Mouse (Mus musculus) cerebellum, adult 2 months (tissue): ENCODE measurements around the gene Fem1b. TPM values are rescaled to one million over a fixed set of nuclear protein-coding genes. Genes with fewer than 3 reads are reported as not detected.

Experiments
- DNase-seq, 2 experiments: peaks; one replicate each; pipeline ENCODE4 v3.0.0; 2021
- H3K27ac ChIP-seq: fragments of 200-500 bp; 2 replicates; pipeline ENCODE4 v1.5.1; 2012; ENCODE audit warnings: low read length, control low read depth, inconsistent platforms; ENCODE audit not compliant: insufficient read depth
- H3K27me3 ChIP-seq: fragments of 200-500 bp; 2 replicates; pipeline ENCODE4 v1.6.1; 2012; ENCODE audit warnings: inconsistent platforms, mild to moderate bottlenecking, low read length, moderate library complexity; ENCODE audit not compliant: control insufficient read depth, insufficient read depth
- H3K4me1 ChIP-seq: fragments of 200-500 bp; 2 replicates; pipeline ENCODE4 v1.6.1; 2011; ENCODE audit warnings: low read length; ENCODE audit not compliant: control insufficient read depth, insufficient read depth
- H3K4me3 ChIP-seq: fragments of 200-500 bp; replicated peaks from 2 replicates; pipeline ENCODE3; 2011; ENCODE audit warnings: mild to moderate bottlenecking, low read depth, low read length, control low read depth; ENCODE audit not compliant: insufficient read depth
- CTCF ChIP-seq: fragments of 200-500 bp; IDR thresholded peaks from 2 replicates; pipeline ENCODE4 v1.5.1; 2011; ENCODE audit warnings: low read depth, mild to moderate bottlenecking, control low read depth, low read length, moderate library complexity, borderline replicate concordance; ENCODE audit not compliant: insufficient read depth
- POLR2A ChIP-seq: fragments of 200-500 bp; IDR thresholded peaks from 2 replicates; pipeline ENCODE4 v1.6.1; 2011; ENCODE audit warnings: low read length, control low read depth, borderline replicate concordance; ENCODE audit not compliant: insufficient read depth
- WGBS: fragments of 180-500 bp; shearing (Covaris S2); methylation state at CpG from one replicate; pipeline ENCODE4 v1.1.7; 2018; 5-methylcytosine and 5-hydroxymethylcytosine counted together
- polyA plus RNA-seq: library from polyadenylated mRNA; depleted of rRNA; stranded (reverse); fragments of >200 nt; gene quantifications from 2 replicates; pipeline ENCODE4 v1.2.3, GENCODE M21; 2012

Fem1b gene
- polyA plus RNA-seq, 1 experiment, result 42.0 TPM

DNA sequence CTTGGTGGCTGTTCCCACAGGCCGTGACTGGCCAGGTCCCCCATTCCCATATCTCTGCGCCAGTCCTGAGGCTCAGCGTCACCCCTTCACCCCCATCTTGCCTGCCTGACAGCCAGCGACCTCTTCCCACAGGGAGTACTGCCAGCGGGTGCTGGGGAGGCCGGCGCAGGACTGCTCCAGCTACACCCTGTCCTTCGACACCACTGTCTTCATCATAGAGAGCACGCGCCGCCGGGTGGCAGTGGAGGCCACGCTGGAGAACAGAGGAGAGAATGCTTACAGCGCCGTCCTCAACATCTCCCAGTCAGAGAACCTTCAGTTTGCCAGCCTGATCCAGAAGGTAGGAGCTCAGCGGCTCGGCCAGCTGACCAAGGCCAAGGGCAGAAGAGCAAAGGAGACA lies 44.3 kb downstream of the Fem1b start:
- TF ChIP-seq POLR2A (no peak), CTCF (no peak)
- Histone ChIP-seq H3K27ac (no peak overlapping the region), H3K4me1 (no peaks in the 10 kb centered on the region), H3K4me3 (no peak overlapping the region), H3K27me3 (no peaks in the 10 kb centered on the region)
- DNase-seq, result no peak
- 72% methylated on average over 17 of the region's 17 CpGs for WGBS

DNA sequence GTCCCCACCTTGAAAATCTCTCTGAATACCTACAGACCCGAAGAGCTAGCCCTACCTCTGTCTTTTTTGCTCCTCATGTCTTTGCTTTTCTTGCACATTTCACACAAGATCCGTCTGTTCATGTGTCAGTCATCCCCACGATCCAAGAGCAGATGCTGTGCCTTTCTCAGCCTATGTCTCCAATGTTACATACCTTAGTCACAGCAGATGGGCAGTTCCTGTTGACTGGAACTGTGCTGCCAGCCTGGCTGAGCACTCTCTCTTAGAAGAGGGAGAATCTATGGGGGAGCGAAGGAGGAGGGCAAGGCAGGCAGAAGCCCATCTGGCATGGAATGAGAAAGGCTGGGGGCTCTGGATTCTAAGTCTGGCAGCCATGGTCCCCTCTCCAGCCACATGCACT lies 46.4 kb downstream of the Fem1b start:
- Histone ChIP-seq H3K4me1 (no peaks in the 10 kb centered on the region), H3K27me3 (no peaks in the 10 kb centered on the region), H3K27ac (no peak overlapping the region), H3K4me3 (no peak overlapping the region)
- 34% methylated on average over 4 of the region's 4 CpGs for WGBS
- no peak for DNase-seq
- TF ChIP-seq CTCF, result no peak
- TF ChIP-seq POLR2A, result no peak

DNA sequence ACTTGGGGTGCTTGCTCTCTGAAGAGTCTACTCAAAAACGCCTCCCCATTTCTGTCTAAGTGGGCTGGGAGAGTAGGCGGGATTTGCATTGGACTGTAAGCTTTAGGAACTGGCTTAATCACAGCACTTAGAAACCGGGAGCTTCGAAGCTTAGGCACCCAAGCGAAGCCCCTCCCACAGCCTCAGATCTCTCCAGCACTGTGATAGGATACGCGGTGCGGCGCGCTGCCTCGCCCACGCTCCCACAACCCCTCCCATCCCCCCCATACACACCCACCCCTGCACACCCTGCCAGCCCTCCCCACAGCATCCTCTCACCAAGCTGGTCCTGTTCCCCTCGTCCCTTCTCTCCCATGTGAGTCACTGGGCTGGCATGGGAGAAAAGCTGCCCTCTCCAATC lies 48.3 kb downstream of the Fem1b start:
- DNase-seq, result no peak
- TF ChIP-seq POLR2A, result no peak
- no peak for TF ChIP-seq CTCF
- Histone ChIP-seq H3K4me1 (no peaks in the 10 kb centered on the region), H3K27ac (no peak overlapping the region), H3K27me3 (no peaks in the 10 kb centered on the region), H3K4me3 (no peak overlapping the region)
- WGBS, result 32% methylated on average over 13 of the region's 13 CpGs

DNA sequence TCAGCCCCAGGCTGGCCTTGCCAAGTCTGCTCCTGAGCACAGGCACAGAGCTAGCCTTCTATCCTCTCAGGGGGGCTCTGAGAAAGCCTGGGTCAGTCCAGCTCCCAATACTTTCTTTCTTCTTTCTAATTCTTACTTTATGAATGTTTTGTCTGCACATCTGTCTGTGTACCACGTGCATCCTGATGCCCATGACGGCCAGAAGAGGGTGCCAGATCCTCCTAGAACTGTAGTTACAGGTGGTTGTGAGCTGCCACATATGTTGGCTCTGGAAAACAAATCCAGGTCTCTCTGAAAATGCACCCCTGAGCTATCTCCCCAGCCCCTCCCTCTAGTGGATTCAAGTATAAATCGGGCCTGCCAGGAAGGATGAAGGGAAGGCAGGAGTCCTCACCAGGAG lies 52.1 kb downstream of the Fem1b start:
- Histone ChIP-seq H3K27ac (no peak overlapping the region), H3K4me3 (no peak overlapping the region), H3K27me3 (no peaks in the 10 kb centered on the region), H3K4me1 (no peaks in the 10 kb centered on the region)
- 50% methylated on average over 3 of the region's 3 CpGs for WGBS
- TF ChIP-seq POLR2A (no peak), CTCF (no peak; the same call in 1 of the 2 replicates)
- DNase-seq, result no peak

DNA sequence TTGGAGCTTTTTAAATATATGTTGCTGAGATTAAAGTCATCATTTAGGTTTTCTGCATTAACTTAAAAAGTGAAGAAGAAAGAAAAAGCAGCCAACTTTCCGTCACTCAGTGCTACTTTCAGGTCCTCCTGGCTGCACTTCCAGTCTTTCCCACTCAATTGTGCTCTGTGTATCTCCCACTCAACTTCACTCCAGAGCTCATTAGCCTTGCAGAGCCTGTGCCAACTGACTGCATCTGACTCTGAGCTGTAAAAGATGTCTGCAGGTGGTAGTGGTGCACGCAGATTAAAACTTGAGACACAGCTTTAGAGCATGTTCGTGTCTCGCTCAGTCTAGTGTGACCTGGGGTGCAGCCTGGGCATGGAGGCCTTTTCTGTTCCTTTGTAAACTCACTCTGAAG lies 53.4 kb downstream of the Fem1b start:
- no peaks in the 10 kb centered on the region for H3K27me3 ChIP-seq
- no peak for TF ChIP-seq POLR2A
- no peak for TF ChIP-seq CTCF
- no peak overlapping the region for H3K27ac ChIP-seq
- H3K4me1 ChIP-seq, result no peaks in the 10 kb centered on the region
- DNase-seq, result no peak
- WGBS, result 54% methylated on average over 4 of the region's 4 CpGs
- H3K4me3 ChIP-seq, result no peak overlapping the region

DNA sequence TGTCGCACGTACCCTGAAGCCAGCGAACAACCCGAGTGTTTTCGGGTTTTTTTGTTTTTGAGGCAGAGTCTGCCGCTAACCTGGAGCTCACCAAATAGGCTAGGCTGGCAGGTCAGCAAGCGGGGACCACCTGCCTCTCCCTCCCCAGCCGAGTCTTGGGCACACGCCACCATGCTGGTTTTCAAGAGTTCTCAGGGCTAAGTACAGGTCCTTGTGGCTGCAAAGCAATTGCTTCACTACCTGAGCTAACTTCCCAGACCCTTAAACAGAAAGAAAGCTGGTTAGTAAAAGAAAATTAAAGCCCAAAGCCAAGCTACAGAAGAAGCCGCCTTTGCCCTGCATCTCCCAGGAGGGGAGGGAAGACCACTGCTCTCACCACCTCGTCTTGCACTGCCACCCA lies 61.4 kb downstream of the Fem1b start:
- WGBS, result 86% methylated on average over 11 of the region's 11 CpGs
- TF ChIP-seq CTCF (no peak), POLR2A (no peak)
- DNase-seq, result no peak
- Histone ChIP-seq H3K27me3 (no peaks in the 10 kb centered on the region), H3K4me3 (no peak overlapping the region), H3K27ac (no peak overlapping the region), H3K4me1 (no peaks in the 10 kb centered on the region)

DNA sequence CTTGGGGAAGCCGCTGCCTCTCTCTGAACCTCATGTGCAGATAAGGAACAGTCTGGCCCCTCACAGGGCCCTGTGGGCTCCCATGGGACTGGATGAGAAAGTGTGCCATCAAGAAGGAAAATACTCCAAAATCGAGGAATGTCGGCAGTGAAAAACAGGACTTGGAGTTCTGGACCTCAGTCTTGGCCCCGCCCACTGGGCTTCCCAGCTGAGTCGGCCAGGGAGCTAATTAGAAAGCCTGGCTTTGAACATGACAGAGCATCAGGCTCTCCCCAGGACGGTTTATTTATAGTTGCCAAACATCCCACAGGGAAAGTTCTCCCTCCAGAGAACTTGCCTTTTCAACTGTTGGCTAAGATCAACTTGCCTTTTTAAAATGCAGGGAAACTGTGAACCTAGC lies 62.1 kb downstream of the Fem1b start:
- TF ChIP-seq POLR2A (no peak), CTCF (no peak)
- no peak overlapping the region for H3K4me3 ChIP-seq
- WGBS, result 33% methylated on average over 6 of the region's 6 CpGs
- H3K27ac ChIP-seq, result no peak overlapping the region
- H3K4me1 ChIP-seq, result no peaks in the 10 kb centered on the region
- peak in 1 of 2 experiments; percentile 14 for DNase-seq
- no peaks in the 10 kb centered on the region for H3K27me3 ChIP-seq

DNA sequence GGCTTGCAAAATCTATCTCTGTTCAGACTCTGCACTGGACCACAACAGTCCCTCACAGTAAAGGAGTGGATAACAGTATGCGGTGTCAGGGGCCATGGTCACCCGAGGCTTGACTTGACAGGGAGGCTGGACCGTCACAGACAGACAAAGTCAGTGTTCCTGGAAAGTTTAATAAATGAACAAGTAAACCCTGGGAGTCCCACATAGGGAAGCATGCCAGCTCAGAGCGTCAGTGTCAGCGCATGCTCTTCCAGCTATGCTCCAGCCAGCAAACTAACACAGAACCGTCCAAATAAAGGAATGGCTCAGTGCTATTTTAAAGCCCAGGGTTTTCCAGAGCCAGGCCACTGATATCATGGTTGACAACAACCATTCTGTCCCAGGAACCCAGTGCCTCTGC lies 65.1 kb downstream of the Fem1b start:
- Histone ChIP-seq H3K27me3 (no peaks in the 10 kb centered on the region), H3K4me3 (no peak overlapping the region), H3K27ac (no peak overlapping the region), H3K4me1 (no peaks in the 10 kb centered on the region)
- 45% methylated on average over 6 of the region's 6 CpGs for WGBS
- TF ChIP-seq POLR2A (no peak), CTCF (no peak)
- DNase-seq, result no peak
